Mouse (Mus musculus): ENCODE data around the gene Tti1.

DNA sequence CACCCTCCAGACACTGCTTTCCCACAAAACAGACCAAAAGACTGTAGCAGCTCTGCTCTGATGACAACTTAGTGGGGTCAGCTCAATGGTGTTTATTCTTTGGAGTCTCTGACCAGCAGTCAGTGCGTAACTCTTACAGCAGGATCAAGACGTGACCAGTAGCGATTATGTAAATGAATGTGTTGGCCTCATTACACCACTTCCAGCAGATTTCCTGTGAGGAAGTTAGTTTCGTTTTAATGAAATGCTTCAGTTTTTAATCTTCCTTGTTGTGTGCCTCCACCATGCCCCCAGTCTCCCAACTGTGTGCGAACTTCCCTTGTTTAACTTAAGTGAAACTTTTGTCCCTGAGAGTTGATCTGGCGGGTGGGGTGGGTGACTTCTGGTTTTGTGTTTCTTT is 48.5 kb upstream of the Tti1 start:
- TF ChIP-seq CTCF (IDR thresholded peaks at IDR 0.05; ENCODE audit: extremely low read depth, insufficient read depth, insufficient read length, insufficient replicate concordance) (no peak), POLR2A (IDR thresholded peaks at IDR 0.05; ENCODE audit: low read depth, low read length) (no peak)
